Mouse (Mus musculus) lung, postnatal 25 days (tissue): Measurements from ENCODE around the gene Atp5l.
A peak's percentile ranks its signal among the peaks of the same experiment; 100 is the strongest.

Source experiments
- DNase-seq: peaks from one replicate; pipeline ENCODE4 v3.0.0; 2022; ENCODE audit warnings: low spot score

Gene Atp5l

GRCm38 (mm10) chr9:44892664-44893063 is 27.9 kb downstream of the Atp5l start:
- DNase-seq: no peak

GRCm38 (mm10) chr9:44891210-44891609 is 29.3 kb downstream of the Atp5l start:
- no peak for DNase-seq

GRCm38 (mm10) chr9:44890122-44890521 is 30.4 kb downstream of the Atp5l start:
- no peak for DNase-seq

- no peak for DNase-seq
These were observed 32.4 kb downstream of the Atp5l start for GRCm38 (mm10) chr9:44888114-44888624.

DNA sequence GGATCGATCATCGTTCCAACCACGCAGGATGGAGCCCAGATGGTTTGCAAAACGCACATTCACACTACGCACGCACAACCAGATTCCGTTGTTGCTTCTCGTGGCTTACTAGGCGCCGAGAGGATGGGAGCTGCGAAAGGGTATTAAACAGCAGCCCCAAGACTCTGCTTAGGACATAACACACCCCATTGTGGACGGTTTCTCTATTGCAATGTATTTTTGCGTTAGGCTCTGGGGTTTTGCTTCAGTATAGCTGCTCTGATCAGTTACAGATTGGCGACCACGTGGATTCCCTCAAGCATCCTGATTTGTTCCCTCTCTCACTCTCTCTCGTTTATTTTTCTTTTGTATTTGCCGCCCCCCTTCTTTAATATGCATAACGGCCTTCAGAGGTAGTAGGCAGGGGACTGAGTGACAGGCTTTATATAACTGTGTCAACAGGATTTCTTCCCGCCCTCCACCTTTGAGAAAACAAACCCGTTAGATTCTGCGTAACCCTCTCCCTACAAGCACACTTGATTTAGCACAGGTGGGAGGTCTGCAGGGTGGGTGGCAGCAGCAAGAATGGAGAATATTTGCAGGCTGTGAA is 37.5 kb downstream of the Atp5l start:
- no peak for DNase-seq

- DNase-seq: no peak
These were observed 38.0 kb downstream of the Atp5l start for GRCm38 (mm10) chr9:44882436-44882980.

- peak; percentile 67 for DNase-seq
These were observed 38.6 kb downstream of the Atp5l start for GRCm38 (mm10) chr9:44881941-44882435.

DNA sequence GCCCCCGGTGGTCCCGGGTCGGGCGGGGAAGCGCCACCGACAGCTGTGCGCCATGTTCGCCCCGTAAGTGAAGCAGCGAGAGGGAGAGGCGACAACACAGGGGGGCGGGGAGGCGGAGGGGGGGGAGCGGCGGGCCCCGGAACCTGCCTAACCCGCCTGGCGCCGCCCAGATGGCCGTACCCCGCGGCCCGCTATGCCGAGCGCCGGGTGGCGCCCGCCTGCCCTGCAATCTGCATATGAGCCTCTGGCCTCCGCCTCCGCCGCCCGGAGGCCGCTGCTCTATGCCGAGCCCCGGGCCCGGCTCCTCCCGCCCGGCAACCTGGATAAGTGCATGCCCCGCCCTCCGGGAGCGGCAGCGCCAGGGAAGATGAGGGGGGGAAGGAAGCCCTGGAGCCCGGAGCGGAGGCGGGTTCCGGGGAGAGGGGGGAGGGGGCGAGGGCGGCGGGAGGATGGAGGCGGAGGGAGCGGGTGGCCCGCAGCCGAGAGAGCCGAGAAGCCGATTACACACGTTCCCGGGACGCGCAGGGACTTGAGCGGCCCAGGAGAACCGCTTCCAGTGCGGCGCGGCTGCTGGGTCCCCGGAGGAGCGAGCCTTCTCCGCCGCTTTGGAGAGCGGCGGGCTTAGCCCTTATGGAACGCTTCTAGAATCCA is 39.2 kb downstream of the Atp5l start, which contains the start of gene Kmt2a:
TSS of gene Kmt2a (minus strand) at position 76 of the 651 bp plus-strand sequence.
- peak; percentile 94 for DNase-seq

GRCm38 (mm10) chr9:44880309-44881081 is 40.0 kb downstream of the Atp5l start:
- DNase-seq: no peak

GRCm38 (mm10) chr9:44879694-44880271 is 40.8 kb downstream of the Atp5l start:
- DNase-seq: no peak

- no peak for DNase-seq
These were observed 41.6 kb downstream of the Atp5l start for GRCm38 (mm10) chr9:44878776-44879500.

DNA sequence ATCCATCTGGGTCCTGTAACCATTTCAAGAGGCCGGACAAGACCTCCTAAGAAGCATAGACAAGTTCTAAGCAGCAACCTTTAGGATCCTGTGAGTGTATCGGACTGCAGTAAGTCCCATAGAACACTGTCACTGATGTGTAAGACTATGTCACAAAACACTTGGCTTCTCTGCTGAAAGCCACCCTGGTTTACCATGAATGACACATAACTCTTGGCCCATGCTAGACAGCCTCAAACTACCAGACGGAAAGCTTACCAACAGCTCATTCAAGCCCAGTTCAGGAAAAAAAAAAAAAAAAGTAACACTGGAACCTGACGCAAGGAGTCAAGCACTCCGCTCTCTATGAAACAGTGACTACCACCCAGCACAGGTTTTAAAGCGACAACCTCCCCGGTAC is 42.9 kb downstream of the Atp5l start:
- DNase-seq: no peak

- DNase-seq: no peak
These were observed 45.1 kb downstream of the Atp5l start for GRCm38 (mm10) chr9:44875476-44875875.

GRCm38 (mm10) chr9:44874198-44874597 is 46.3 kb downstream of the Atp5l start:
- no peak for DNase-seq

DNA sequence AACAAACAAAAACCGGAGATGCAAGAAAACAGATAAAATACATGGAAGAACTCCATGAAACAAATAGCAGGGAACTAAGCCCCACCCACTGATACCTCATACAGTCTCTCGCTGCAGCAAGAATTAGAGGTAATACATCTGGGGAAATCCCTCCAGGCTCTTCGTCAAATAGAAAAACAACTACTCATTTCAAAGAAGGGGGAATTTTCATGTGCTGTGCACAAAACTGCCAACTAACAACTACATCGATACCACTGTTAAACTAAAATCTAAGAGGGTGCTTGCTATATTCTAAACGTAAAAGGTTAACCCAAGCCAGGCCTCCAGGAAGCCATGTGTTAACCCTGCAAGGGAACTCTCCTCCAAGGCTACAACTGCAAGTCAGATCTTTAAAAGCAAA is 46.9 kb downstream of the Atp5l start:
- DNase-seq: no peak

DNA sequence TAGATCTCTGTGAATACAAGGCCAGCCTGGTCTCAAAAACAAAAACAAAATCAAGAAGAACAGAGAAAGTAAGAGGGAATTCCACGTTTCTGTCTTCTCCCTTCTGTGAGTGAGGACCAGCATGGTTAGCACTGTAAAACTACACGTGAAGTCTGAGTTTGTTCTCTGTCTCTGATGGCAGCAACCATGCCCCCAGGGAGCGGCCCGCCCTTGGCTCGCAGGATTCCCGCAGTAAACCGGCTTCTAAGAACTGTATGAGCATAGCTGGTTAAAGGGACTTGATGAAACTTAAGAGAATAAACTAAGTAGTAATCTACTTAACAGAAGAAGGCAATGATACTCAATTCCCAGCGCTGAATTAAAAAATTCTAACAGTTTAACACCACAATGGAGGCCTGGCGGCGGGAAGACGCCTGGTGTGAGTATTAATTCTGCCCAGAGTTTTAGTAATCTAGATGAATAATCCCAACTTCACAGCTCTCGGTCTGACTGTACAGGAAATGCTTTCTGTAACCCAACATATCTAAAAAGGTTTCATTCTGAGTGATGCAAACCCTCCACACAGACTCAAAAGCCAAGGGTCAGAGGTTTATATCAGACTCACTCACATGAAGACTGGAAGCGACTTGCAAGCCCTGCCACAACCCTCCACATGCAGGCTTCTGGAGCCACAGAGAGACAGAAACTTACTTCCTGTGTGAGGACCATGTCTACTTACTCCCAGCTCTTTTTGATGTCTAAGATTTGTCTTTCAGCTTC is 52.0 kb downstream of the Atp5l start:
- DNase-seq: no peak

DNA sequence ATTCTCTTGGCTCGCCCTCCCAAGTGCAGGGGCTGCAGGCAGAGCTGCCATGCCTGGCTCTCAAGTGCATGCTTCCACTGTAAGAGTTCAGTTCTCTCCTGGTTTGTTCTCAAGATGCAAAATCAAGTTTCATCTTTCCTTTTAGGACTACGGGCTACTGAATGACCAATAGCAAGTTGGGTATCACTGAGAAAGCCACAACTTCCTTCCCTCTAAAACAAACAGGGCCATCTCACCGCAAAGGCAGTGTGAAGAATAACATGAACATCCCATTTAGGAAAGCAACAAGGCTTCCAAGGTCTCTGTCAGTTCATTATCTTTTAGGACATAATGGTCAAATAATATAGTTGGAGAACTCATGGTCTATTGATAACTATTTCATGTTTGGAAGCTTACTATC is 52.9 kb downstream of the Atp5l start:
- no peak for DNase-seq

DNA sequence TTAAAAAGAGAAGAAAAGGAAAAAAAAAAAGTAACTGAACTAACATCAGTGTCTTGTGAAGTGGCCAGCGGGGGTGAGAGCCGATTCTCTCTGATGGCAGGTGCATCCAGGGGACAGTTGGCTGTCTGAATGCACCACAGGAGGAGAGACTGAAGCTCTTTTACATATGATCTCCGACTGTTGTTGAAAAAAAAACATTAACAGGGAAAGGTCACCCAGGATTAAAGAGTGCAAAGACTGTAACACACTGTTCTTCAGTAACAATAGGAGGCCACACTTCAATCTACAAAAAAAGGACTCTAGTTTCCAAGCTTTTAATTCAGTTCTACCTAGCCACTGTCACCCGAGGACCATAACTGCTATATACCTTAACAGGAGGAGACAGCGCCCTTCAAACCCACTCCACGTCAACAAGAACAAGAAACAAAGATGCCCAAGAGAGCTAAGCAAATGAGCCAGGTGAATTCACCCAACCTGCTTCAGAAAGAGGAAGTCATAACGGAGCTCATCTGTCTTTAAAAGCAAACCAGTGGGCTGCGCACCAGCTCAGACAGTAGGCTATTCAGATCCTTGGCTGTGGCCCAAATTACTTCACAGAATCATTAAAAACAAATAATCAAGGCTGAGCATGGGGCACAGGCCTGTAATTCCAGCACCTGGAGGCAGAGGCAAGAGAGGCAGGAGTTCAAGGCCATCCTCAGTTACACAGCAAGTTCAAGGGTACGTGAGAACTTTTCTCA is 53.9 kb downstream of the Atp5l start:
- peak; percentile 34 for DNase-seq
